Mouse (Mus musculus) frontal cortex, postnatal 14 days (tissue): ENCODE data around the gene Rybp.
A peak's percentile ranks its signal among the peaks of the same experiment; 100 is the strongest.

ENCODE experiments used
- DNase-seq, 2 experiments: peaks; one replicate each; pipeline ENCODE4 v3.0.0; 2022; ENCODE audit warnings: low spot score in 2 of 2

Rybp gene

GRCm38 (mm10) chr6:100287334-100288015 is at the start of gene Rybp:
Gene Rybp, minus strand, starts transcription at chr6:100287485.
- peak; percentile 80 to 86 for DNase-seq

GRCm38 (mm10) chr6:100336591-100337148 is 49.4 kb upstream of the Rybp start:
- no peak for DNase-seq

- DNase-seq, result no peak
Observed at GRCm38 (mm10) chr6:100335506-100336144, 48.3 kb upstream of the Rybp start.

- no peak for DNase-seq
Observed at GRCm38 (mm10) chr6:100333745-100334144, 46.5 kb upstream of the Rybp start.

- DNase-seq, result no peak
Observed at GRCm38 (mm10) chr6:100332479-100332878, 45.2 kb upstream of the Rybp start.

GRCm38 (mm10) chr6:100331582-100331981 is 44.3 kb upstream of the Rybp start:
- no peak for DNase-seq

GRCm38 (mm10) chr6:100331055-100331454 is 43.8 kb upstream of the Rybp start:
- no peak for DNase-seq

- DNase-seq, result no peak
Observed at GRCm38 (mm10) chr6:100329542-100329941, 42.3 kb upstream of the Rybp start.

GRCm38 (mm10) chr6:100327050-100327449 is 39.8 kb upstream of the Rybp start:
- peak; percentile 43 to 44 for DNase-seq

- DNase-seq, result no peak
Observed at GRCm38 (mm10) chr6:100323756-100324430, 36.6 kb upstream of the Rybp start.

GRCm38 (mm10) chr6:100322561-100322960 is 35.3 kb upstream of the Rybp start:
- no peak for DNase-seq

GRCm38 (mm10) chr6:100322145-100322544 is 34.9 kb upstream of the Rybp start:
- DNase-seq, result no peak

GRCm38 (mm10) chr6:100314201-100314600 is 26.9 kb upstream of the Rybp start:
- DNase-seq, result no peak

- DNase-seq, result no peak
Observed at GRCm38 (mm10) chr6:100311167-100311566, 23.9 kb upstream of the Rybp start.

GRCm38 (mm10) chr6:100304831-100305230 is 17.5 kb upstream of the Rybp start:
- no peak for DNase-seq

- DNase-seq, result no peak
Observed at GRCm38 (mm10) chr6:100301410-100302108, 14.3 kb upstream of the Rybp start.

- DNase-seq, result no peak
Observed at GRCm38 (mm10) chr6:100300831-100301230, 13.5 kb upstream of the Rybp start.

GRCm38 (mm10) chr6:100298945-100299344 is 11.7 kb upstream of the Rybp start:
- DNase-seq, result no peak

- no peak for DNase-seq
Observed at GRCm38 (mm10) chr6:100297536-100297935, 10.3 kb upstream of the Rybp start.

- DNase-seq, result peak; percentile 29 to 33
Observed at GRCm38 (mm10) chr6:100292411-100292810, 5.1 kb upstream of the Rybp start.

GRCm38 (mm10) chr6:100289058-100289457 is 1.8 kb upstream of the Rybp start:
- no peak for DNase-seq

GRCm38 (mm10) chr6:100288730-100289035 is 1.4 kb upstream of the Rybp start:
- no peak for DNase-seq
